Mouse (Mus musculus) G1E (cell line): Measurements from ENCODE around the gene Lyg1. TPM values are rescaled to one million over a fixed set of nuclear protein-coding genes. Genes with fewer than 3 reads are reported as not detected.

Experiments
- ATAC-seq: 2 replicates; pipeline ENCODE4 v1.8.0; 2016; ENCODE audit warnings: mild to moderate bottlenecking; ENCODE audit not compliant: insufficient number of reproducible peaks, poor library complexity, low FRiP score, severe bottlenecking; ENCODE audit errors: extremely low read depth
- DNase-seq: peaks from one replicate; pipeline ENCODE4 v3.0.0; 2012; ENCODE audit warnings: low spot score
- H3K27me3 ChIP-seq: 2 replicates; pipeline ENCODE4 v1.6.1; 2012; ENCODE audit warnings: mild to moderate bottlenecking, low read length, inconsistent platforms; ENCODE audit not compliant: insufficient read depth
- H3K36me3 ChIP-seq: replicated peaks from 2 replicates; pipeline ENCODE3; 2012; ENCODE audit warnings: mild to moderate bottlenecking, inconsistent platforms
- H3K4me1 ChIP-seq: 2 replicates; pipeline ENCODE4 v1.6.1; 2012; ENCODE audit warnings: low read depth, low read length, inconsistent platforms, mixed read lengths; ENCODE audit not compliant: insufficient read depth
- H3K4me3 ChIP-seq: 2 replicates; pipeline ENCODE4 v1.5.1; 2012; ENCODE audit warnings: low read depth, mild to moderate bottlenecking, inconsistent platforms, low read length, moderate library complexity, mixed read lengths
- H3K9me3 ChIP-seq: replicated peaks from 2 replicates; pipeline ENCODE4 v1.6.1; 2012; ENCODE audit warnings: inconsistent platforms
- CTCF ChIP-seq: IDR thresholded peaks from 2 replicates; pipeline ENCODE4 v1.5.1; 2012; ENCODE audit warnings: low read depth, low read length, inconsistent platforms, mixed read lengths
- GATA1 ChIP-seq: IDR thresholded peaks from 2 replicates; pipeline ENCODE4 v1.6.1; 2012; ENCODE audit warnings: borderline replicate concordance, low read length, inconsistent platforms, mixed read lengths
- GATA2 ChIP-seq: IDR thresholded peaks from 2 replicates; pipeline ENCODE4 v1.6.1; 2012; ENCODE audit warnings: low read depth, low read length, inconsistent platforms, borderline replicate concordance
- POLR2AphosphoS5 ChIP-seq: IDR thresholded peaks from 2 replicates; pipeline ENCODE4 v1.6.1; 2012; ENCODE audit warnings: low read depth, low read length, inconsistent platforms; ENCODE audit not compliant: insufficient replicate concordance
- TAL1 ChIP-seq: conservative IDR thresholded peaks from 2 replicates; pipeline ENCODE4 v1.6.1; 2012; ENCODE audit warnings: low read depth, low read length, inconsistent platforms, mixed read lengths
- polyA plus RNA-seq: library from polyadenylated mRNA; stranded (reverse); fragments of >175 nt; gene quantifications from 2 replicates; pipeline ENCODE4 v1.2.3, GENCODE M21; 2012
- total RNA-seq, 2 experiments: library from RNA; stranded (forward) in 1 of 2; stranded (reverse) in 1 of 2; fragments of 200-1000 nt in 1 of 2; fragments of >200 nt in 1 of 2; fragmentation: Nextera tagmentation in 1 of 2; gene quantifications; 2 replicates each; pipeline ENCODE4 v1.2.3; 2014 to 2017

The Lyg1 gene
- total and polyA plus RNA-seq, 3 experiments, result not detected

DNA sequence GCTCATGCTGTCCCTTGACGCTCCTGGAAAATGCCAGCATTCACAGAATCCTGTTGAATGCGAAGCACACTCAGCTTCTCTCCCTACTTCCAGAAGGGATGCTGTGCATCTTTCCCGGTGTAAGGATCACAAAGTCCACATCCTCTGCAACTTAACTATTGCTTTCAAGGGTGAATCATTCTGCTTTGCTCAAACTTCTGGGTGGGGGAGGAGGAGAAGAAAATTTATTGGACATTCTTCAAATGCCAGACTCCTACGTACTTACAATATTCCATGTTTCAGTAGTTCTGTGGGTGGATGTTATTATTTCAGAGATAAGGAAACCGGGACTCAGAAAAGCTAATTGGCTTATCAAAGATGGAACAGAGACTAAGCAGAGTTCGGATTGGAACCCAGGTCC is 39.5 kb downstream of the Lyg1 start:
- DNase-seq (no peak), ATAC-seq (no peak)
- peaks cover 43% of the 10 kb centered on the region for H3K27me3 ChIP-seq
- H3K9me3 ChIP-seq, result no peaks in the 10 kb centered on the region
- no peaks in the 10 kb centered on the region for H3K4me1 ChIP-seq
- H3K36me3 ChIP-seq, result no peaks in the 10 kb centered on the region
- no peak overlapping the region for H3K4me3 ChIP-seq
- TF ChIP-seq GATA2 (no peak), POLR2AphosphoS5 (no peak), GATA1 (no peak), CTCF (no peak)

DNA sequence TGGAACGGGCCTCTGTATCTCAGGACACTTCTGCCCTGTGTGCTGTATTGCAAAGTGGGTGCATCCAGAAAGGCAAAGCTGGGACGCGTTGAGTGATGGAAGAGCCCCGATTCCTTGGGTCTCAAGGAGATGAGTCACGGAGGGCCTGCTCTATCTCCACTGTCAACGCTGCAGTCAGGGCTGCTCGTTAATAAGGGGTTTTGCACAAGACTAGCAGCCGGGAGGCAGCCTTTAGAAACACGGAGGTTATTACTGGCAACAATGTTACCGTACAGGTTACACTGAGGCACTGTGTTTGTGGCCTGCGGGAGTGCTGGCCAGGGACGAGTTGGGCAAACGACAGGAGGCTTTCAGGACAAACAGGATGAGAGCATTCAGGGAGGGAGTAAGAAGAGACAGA is 39.9 kb downstream of the Lyg1 start:
- ATAC-seq (no peak), DNase-seq (no peak)
- no peaks in the 10 kb centered on the region for H3K9me3 ChIP-seq
- no peaks in the 10 kb centered on the region for H3K4me1 ChIP-seq
- H3K36me3 ChIP-seq, result no peaks in the 10 kb centered on the region
- H3K27me3 ChIP-seq, result peaks cover 42% of the 10 kb centered on the region
- H3K4me3 ChIP-seq, result no peak overlapping the region
- TF ChIP-seq GATA2 (no peak), TAL1 (no peak), GATA1 (no peak), POLR2AphosphoS5 (no peak), CTCF (no peak)

DNA sequence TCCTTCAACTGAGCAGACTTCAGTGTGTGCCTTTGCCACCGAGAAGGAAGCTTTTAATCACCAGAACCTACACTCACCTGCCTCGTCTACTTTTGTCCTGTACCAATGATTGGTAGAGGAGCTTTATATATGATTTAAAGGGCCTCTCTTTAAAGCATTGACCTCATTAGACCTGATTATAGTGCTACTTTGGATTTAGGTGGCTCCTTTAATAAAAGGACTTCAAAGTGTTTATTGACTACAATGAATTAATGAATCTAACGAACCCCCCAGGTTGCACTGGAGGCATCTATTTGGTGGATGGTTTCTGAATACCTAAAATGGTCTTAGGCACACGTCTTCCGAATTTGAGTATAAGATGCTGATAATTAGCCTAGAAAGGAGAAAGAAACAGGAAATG is 41.2 kb downstream of the Lyg1 start, which contains the start of gene Lyg2:
Gene Lyg2 (minus strand): TSS at position 101 of the 400 bp plus-strand sequence.
- Histone ChIP-seq H3K9me3 (no peaks in the 10 kb centered on the region), H3K4me1 (no peaks in the 10 kb centered on the region), H3K4me3 (no peak within 1 kb of the TSS), H3K36me3 (no peaks in the 10 kb centered on the region), H3K27me3 (peaks cover 40% of the 10 kb centered on the region)
- ATAC-seq (no peak), DNase-seq (no peak)
- TF ChIP-seq GATA1 (no peak), TAL1 (no peak), CTCF (no peak), POLR2AphosphoS5 (no peak), GATA2 (no peak)

- no peak overlapping the region for H3K4me3 ChIP-seq
- H3K4me1 ChIP-seq, result no peaks in the 10 kb centered on the region
- H3K9me3 ChIP-seq, result no peaks in the 10 kb centered on the region
- no peak for ATAC-seq
- H3K27me3 ChIP-seq, result peaks cover 38% of the 10 kb centered on the region
- TF ChIP-seq GATA2 (no peak), POLR2AphosphoS5 (no peak), GATA1 (no peak), CTCF (no peak), TAL1 (no peak)
- H3K36me3 ChIP-seq, result no peaks in the 10 kb centered on the region
- DNase-seq, result no peak
These were observed 44.8 kb downstream of the Lyg1 start for GRCm38 (mm10) chr1:37912751-37913150.

GRCm38 (mm10) chr1:37903178-37903577 is 54.4 kb downstream of the Lyg1 start:
- TF ChIP-seq TAL1 (no peak), GATA1 (no peak)
- DNase-seq (peak; percentile 59), ATAC-seq (no peak)
- Histone ChIP-seq H3K4me3 (no peak overlapping the region), H3K36me3 (peaks cover 27% of the 10 kb centered on the region), H3K4me1 (peaks cover 2% of the 10 kb centered on the region; the same call in 1 of the 2 replicates), H3K9me3 (no peaks in the 10 kb centered on the region), H3K27me3 (peaks cover 16% of the 10 kb centered on the region)

DNA sequence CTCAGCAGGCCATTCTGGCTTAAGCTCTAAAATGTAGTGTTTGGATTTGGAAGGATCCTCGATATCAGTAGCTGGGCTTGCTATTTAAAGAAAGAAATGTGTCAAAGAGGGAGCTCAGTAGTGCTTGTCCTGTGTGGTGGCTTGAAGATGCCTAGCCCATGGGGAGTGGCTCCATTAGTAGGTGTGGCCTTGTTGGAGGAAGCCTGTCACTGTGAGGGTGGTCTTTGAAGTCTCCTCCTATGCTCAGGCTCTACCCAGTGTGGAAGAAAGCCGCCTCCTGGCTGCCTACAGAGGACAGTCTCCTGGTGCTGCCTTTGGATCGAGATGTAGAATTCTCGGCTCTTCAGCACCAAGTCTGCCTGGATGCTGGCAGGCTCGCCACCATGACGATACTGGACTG is 57.3 kb downstream of the Lyg1 start:
- 0 out of 2 replicates have a peak, but pooled peaks have one; percentile 50 for TF ChIP-seq POLR2AphosphoS5
- no peak for TF ChIP-seq CTCF
- TF ChIP-seq GATA1, result no peak
- no peak for DNase-seq
- peaks cover 2% of the 10 kb centered on the region for H3K4me1 ChIP-seq
- H3K36me3 ChIP-seq, result peaks cover 54% of the 10 kb centered on the region
- no peaks in the 10 kb centered on the region for H3K9me3 ChIP-seq
- no peak overlapping the region for H3K4me3 ChIP-seq
- H3K27me3 ChIP-seq, result peaks cover 3% of the 10 kb centered on the region; the same call in 1 of the 2 replicates
- ATAC-seq, result no peak

DNA sequence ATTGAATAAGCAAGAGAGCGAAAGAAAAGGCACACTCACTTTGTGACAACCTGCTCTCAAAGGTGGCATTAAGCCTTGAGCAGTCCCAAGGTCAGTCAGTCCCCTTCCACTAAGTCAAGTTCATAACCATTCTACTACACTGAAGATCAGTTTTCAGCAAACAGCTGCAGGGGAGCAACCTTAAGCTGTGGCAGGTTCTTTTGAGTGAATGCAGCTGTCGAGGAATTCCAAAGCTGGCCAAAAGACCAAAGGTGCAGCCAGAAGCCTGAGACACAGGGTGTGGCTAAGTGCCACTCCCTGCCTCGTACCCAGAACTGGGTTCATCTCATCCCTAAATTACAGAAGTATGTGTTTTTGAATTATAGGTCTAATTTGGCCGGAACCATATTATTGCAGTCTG is 57.7 kb downstream of the Lyg1 start:
- DNase-seq (no peak), ATAC-seq (no peak)
- Histone ChIP-seq H3K4me3 (no peak overlapping the region), H3K27me3 (no peaks in the 10 kb centered on the region), H3K4me1 (peaks cover 2% of the 10 kb centered on the region), H3K36me3 (peaks cover 58% of the 10 kb centered on the region), H3K9me3 (no peaks in the 10 kb centered on the region)
- TF ChIP-seq TAL1 (no peak), POLR2AphosphoS5 (no peak), GATA1 (no peak), CTCF (no peak), GATA2 (no peak)

Other genes with a start within 250 kb of the Lyg1 start
- gene 2010300C02Rik, start 237.7 kb downstream of the Lyg1 start, total RNA-seq (2014; fragmentation: Nextera tagmentation), result not detected in 2 replicates
- gene 2010300C02Rik, start 237.7 kb downstream of the Lyg1 start, total RNA-seq (2017), result 0.06 and 0.11 TPM in 2 replicates
- gene 2010300C02Rik, start 237.7 kb downstream of the Lyg1 start, polyA plus RNA-seq, result not detected in 2 replicates
- 8.6 and 10.2 TPM in 2 replicates for gene Tsga10, start 91.3 kb downstream of the Lyg1 start, total RNA-seq (2014; fragmentation: Nextera tagmentation)
- 7.4 and 8.9 TPM in 2 replicates for gene Tsga10, start 91.3 kb downstream of the Lyg1 start, total RNA-seq (2017)
- gene Tsga10, start 91.3 kb downstream of the Lyg1 start, polyA plus RNA-seq, result 0.23 and 0.41 TPM in 2 replicates
- 16.9 and 20.0 TPM in 2 replicates for gene Lipt1, start 86.0 kb downstream of the Lyg1 start, total RNA-seq (2014; fragmentation: Nextera tagmentation)
- gene Lipt1, start 86.0 kb downstream of the Lyg1 start, total RNA-seq (2017), result 9.2 and 9.7 TPM in 2 replicates
- gene Lipt1, start 86.0 kb downstream of the Lyg1 start, polyA plus RNA-seq, result 0.88 and 1.1 TPM in 2 replicates
- 51.3 and 68.6 TPM in 2 replicates for gene Mitd1, start 67.3 kb downstream of the Lyg1 start, total RNA-seq (2014; fragmentation: Nextera tagmentation)
- 112 and 115 TPM in 2 replicates for gene Mitd1, start 67.3 kb downstream of the Lyg1 start, total RNA-seq (2017)
- 5.5 and 8.6 TPM in 2 replicates for gene Mitd1, start 67.3 kb downstream of the Lyg1 start, polyA plus RNA-seq
- 249 and 299 TPM in 2 replicates for gene Mrpl30, start 67.3 kb downstream of the Lyg1 start, total RNA-seq (2014; fragmentation: Nextera tagmentation)
- 412 and 469 TPM in 2 replicates for gene Mrpl30, start 67.3 kb downstream of the Lyg1 start, total RNA-seq (2017)
- gene Mrpl30, start 67.3 kb downstream of the Lyg1 start, polyA plus RNA-seq, result 43.2 and 76.5 TPM in 2 replicates
- gene Lyg2, start 41.3 kb downstream of the Lyg1 start, total RNA-seq (2014; fragmentation: Nextera tagmentation), result not detected in 2 replicates
- 0.05 and 0.06 TPM in 2 replicates for gene Lyg2, start 41.3 kb downstream of the Lyg1 start, total RNA-seq (2017)
- not detected in 2 replicates for gene Lyg2, start 41.3 kb downstream of the Lyg1 start, polyA plus RNA-seq
- gene Txndc9, start 40.1 kb upstream of the Lyg1 start, total RNA-seq (2014; fragmentation: Nextera tagmentation), result 107 and 115 TPM in 2 replicates
- 111 and 120 TPM in 2 replicates for gene Txndc9, start 40.1 kb upstream of the Lyg1 start, total RNA-seq (2017)
- 5.1 and 6.9 TPM in 2 replicates for gene Txndc9, start 40.1 kb upstream of the Lyg1 start, polyA plus RNA-seq
- gene Eif5b, start 40.3 kb upstream of the Lyg1 start, total RNA-seq (2014; fragmentation: Nextera tagmentation), result 143 and 157 TPM in 2 replicates
- gene Eif5b, start 40.3 kb upstream of the Lyg1 start, total RNA-seq (2017), result 74.2 and 80.8 TPM in 2 replicates
- 85.6 and 91.6 TPM in 2 replicates for gene Eif5b, start 40.3 kb upstream of the Lyg1 start, polyA plus RNA-seq
- gene Rev1, start 172.0 kb upstream of the Lyg1 start, total RNA-seq (2014; fragmentation: Nextera tagmentation), result 101 and 107 TPM in 2 replicates
- 106 and 123 TPM in 2 replicates for gene Rev1, start 172.0 kb upstream of the Lyg1 start, total RNA-seq (2017)
- gene Rev1, start 172.0 kb upstream of the Lyg1 start, polyA plus RNA-seq, result 23.4 and 27.8 TPM in 2 replicates